In the genomic region with DNA sequence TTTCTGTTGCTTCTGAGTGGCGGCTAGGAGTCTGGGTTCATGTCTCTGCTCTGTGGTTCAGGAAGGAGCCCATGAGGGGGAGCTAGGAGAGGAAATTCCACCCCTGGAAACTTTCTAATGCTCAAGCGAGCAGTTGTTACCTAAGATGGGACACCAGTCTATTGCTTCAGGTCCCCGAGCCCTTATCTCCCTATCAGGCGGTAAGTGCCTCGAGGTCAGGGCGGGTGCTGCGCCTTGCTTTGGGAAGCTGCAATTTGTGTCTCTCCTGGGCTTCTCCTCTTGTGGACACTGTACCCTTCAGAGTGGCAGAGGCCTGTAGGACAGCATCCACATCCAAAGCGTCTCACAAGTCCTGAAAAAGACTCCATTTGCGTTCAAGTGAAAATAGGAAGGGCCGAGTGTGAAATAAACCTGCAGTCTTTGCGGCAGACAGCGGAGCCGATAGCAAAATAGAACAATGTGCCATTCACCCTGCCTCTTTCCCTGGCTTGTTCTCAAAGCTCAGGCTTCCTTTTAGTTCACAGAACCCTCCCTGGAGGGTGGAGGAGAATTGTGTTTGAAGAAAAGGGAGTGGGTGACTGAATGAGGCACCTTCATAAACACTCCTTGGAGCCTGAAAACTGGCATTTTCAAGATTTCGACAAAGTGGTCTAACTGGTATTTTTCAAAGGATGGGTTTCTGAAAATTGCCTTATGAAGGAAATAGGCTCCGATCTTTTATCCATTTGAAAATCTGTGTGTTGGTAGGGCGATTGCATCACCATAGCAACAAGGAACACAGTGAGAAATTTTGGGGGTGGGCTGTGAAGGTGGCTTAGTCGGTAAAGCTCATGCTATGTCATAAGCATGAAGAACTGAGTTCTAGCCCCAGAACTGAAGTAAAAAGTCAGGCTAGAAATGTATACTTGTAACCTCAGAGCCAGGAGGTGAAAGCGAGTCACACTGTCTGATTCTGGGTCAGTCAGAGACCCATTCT, we compare ENCODE assay signal across 8 mouse cellular contexts.
DNase-seq lines count a peak whose midpoint lies in the region; ATAC-seq lines count a peak whose summit lies in the region.
"Had no signal": no experiment of that assay in that cellular context is flagged by ENCODE, and none has a peak within 500 bp of the region (broad histone marks: within the 10 kb centered on the region; RNA-seq: fewer than 3 reads in every experiment).

No protein-coding gene starts in this region.

- H3K27ac ChIP-seq in forebrain, embryonic 14.5 days (ENCODE audit: low read depth, low read length): peak overlapping the region; percentile 39; the same call in 1 of the 2 replicates
- H3K27ac ChIP-seq in midbrain, embryonic 10.5 days (replicated peaks): peak overlapping the region; percentile 85

- H3K27me3 ChIP-seq in forebrain, embryonic 14.5 days (replicated peaks; ENCODE audit: control insufficient read depth, insufficient read depth, low read length): no peaks in the 10 kb centered on the region
- no peaks in the 10 kb centered on the region for H3K27me3 ChIP-seq in midbrain, embryonic 10.5 days (ENCODE audit: low read depth, poor library complexity, severe bottlenecking)

- H3K4me2 ChIP-seq in forebrain, embryonic 14.5 days (ENCODE audit: low read length): 0 out of 2 replicates have a peak overlapping the region, but pooled peaks have one; percentile 4

- no peaks in the 10 kb centered on the region for H3K36me3 ChIP-seq in forebrain, embryonic 14.5 days (ENCODE audit: control insufficient read depth, insufficient read depth, low read length)
- H3K36me3 ChIP-seq in midbrain, embryonic 10.5 days: no peaks in the 10 kb centered on the region

- H3K9ac ChIP-seq in forebrain, embryonic 14.5 days (ENCODE audit: low read length): peak overlapping the region; percentile 43

- DNase-seq in right cerebral cortex, adult 2 months (ENCODE audit: low spot score in 2 of 2): peak; percentile 15 to 31
- no peak for DNase-seq in right cerebral cortex, postnatal 25 days
- peak; percentile 55 for DNase-seq in forebrain, embryonic 14.5 days (ENCODE audit: low spot score)
- no peak for DNase-seq in midbrain, embryonic 10.5 days (ENCODE audit: low spot score)
- DNase-seq in gastrocnemius, postnatal 25 days: no peak
- no peak for DNase-seq in thymus, adult 18-20 months
- DNase-seq in cerebellum, adult 8-10 months: no peak
- DNase-seq: cerebellum, adult 18-20 months had no signal

- ATAC-seq in forebrain, embryonic 14.5 days: peak; percentile 68

- no peak overlapping the region for H3K4me3 ChIP-seq in forebrain, embryonic 14.5 days (ENCODE audit: low read depth, low read length)
- no peak overlapping the region for H3K4me3 ChIP-seq in midbrain, embryonic 10.5 days

- H3K9me3 ChIP-seq in forebrain, embryonic 14.5 days (replicated peaks; ENCODE audit: control insufficient read depth, low read length): no peaks in the 10 kb centered on the region
- H3K9me3 ChIP-seq in midbrain, embryonic 10.5 days (replicated peaks): no peaks in the 10 kb centered on the region

- WGBS in forebrain, embryonic 14.5 days: 18% methylated on average over 18 of the region's 18 CpGs
- WGBS in midbrain, embryonic 10.5 days: 45% methylated on average over 18 of the region's 18 CpGs

- H3K4me1 ChIP-seq in forebrain, embryonic 14.5 days (ENCODE audit: control insufficient read depth, insufficient read depth, low read length): peaks cover 16% of the 10 kb centered on the region
- H3K4me1 ChIP-seq in midbrain, embryonic 10.5 days: peaks cover 40% of the 10 kb centered on the region

Comparison
In these comparisons a context has a peak if more than half of its experiments do, and no peak if none do; other contexts are left out.
1. DNase-seq: peak in right cerebral cortex, adult 2 months (2 of 2) and forebrain, embryonic 14.5 days (single experiment); none in right cerebral cortex, postnatal 25 days (single experiment), midbrain, embryonic 10.5 days (single experiment), gastrocnemius, postnatal 25 days (single experiment), thymus, adult 18-20 months (0 of 2) and cerebellum, adult 8-10 months (single experiment).